Mouse (Mus musculus): ENCODE results near the gene Tmem200a. TPM values are rescaled to one million over a fixed set of nuclear protein-coding genes. Genes with fewer than 3 reads are reported as not detected.
"Not testable (repeated sequence)": the region's sequence is repeated elsewhere in the genome, so short reads cannot be mapped to it uniquely, and the experiment has no call there.

The Tmem200a gene
- polyA plus RNA-seq, 1 experiment = 8.9 TPM

GRCm38 (mm10) chr10:25910270-25910669 lies 168.6 kb downstream of the Tmem200a start:
- Histone ChIP-seq H3K4me3 (ENCODE audit: insufficient read depth, low read length) (no peak overlapping the region), H3K4me1 (ENCODE audit: control insufficient read depth, insufficient read depth, low read length) (no peaks in the 10 kb centered on the region), H3K27ac (ENCODE audit: insufficient read depth, low read length) (no peak overlapping the region)
- TF ChIP-seq CTCF (IDR thresholded peaks at IDR 0.05; ENCODE audit: extremely low read depth, insufficient read depth, low read length) (no peak), POLR2A (IDR thresholded peaks at IDR 0.05; ENCODE audit: extremely low read depth, insufficient read depth, low read length) (no peak)

- TF ChIP-seq CTCF (IDR thresholded peaks at IDR 0.05; ENCODE audit: extremely low read depth, insufficient read depth, low read length) (no peak), POLR2A (IDR thresholded peaks at IDR 0.05; ENCODE audit: extremely low read depth, insufficient read depth, low read length) (no peak)
- H3K27ac ChIP-seq (ENCODE audit: insufficient read depth, low read length) = no peak overlapping the region
- H3K4me3 ChIP-seq (ENCODE audit: insufficient read depth, low read length) = no peak overlapping the region
- no peaks in the 10 kb centered on the region for H3K4me1 ChIP-seq (ENCODE audit: control insufficient read depth, insufficient read depth, low read length)
Measured at GRCm38 (mm10) chr10:25908027-25909012, 170.5 kb downstream of the Tmem200a start.

- not testable (repeated sequence) for H3K27ac ChIP-seq (ENCODE audit: insufficient read depth, low read length); H3K4me1 ChIP-seq (ENCODE audit: control insufficient read depth, insufficient read depth, low read length); H3K4me3 ChIP-seq (ENCODE audit: insufficient read depth, low read length)
Measured at GRCm38 (mm10) chr10:25894126-25894525, 184.7 kb downstream of the Tmem200a start.

GRCm38 (mm10) chr10:25887225-25887624 lies 191.6 kb downstream of the Tmem200a start:
- Histone ChIP-seq H3K27ac (ENCODE audit: insufficient read depth, low read length) (no peak overlapping the region), H3K4me1 (ENCODE audit: control insufficient read depth, insufficient read depth, low read length) (no peaks in the 10 kb centered on the region), H3K4me3 (ENCODE audit: insufficient read depth, low read length) (no peak overlapping the region)
- no peak for TF ChIP-seq POLR2A (IDR thresholded peaks at IDR 0.05; ENCODE audit: extremely low read depth, insufficient read depth, low read length)
- no peak for TF ChIP-seq CTCF (IDR thresholded peaks at IDR 0.05; ENCODE audit: extremely low read depth, insufficient read depth, low read length)

GRCm38 (mm10) chr10:25884512-25884911 lies 194.3 kb downstream of the Tmem200a start:
- H3K4me3 ChIP-seq (ENCODE audit: insufficient read depth, low read length) = no peak overlapping the region
- no peak for TF ChIP-seq POLR2A (IDR thresholded peaks at IDR 0.05; ENCODE audit: extremely low read depth, insufficient read depth, low read length)
- TF ChIP-seq CTCF (IDR thresholded peaks at IDR 0.05; ENCODE audit: extremely low read depth, insufficient read depth, low read length) = no peak
- H3K27ac ChIP-seq (ENCODE audit: insufficient read depth, low read length) = no peak overlapping the region
- H3K4me1 ChIP-seq (ENCODE audit: control insufficient read depth, insufficient read depth, low read length) = no peaks in the 10 kb centered on the region

GRCm38 (mm10) chr10:25877731-25878130 lies 201.1 kb downstream of the Tmem200a start:
- TF ChIP-seq POLR2A (IDR thresholded peaks at IDR 0.05; ENCODE audit: extremely low read depth, insufficient read depth, low read length) = no peak
- TF ChIP-seq CTCF (IDR thresholded peaks at IDR 0.05; ENCODE audit: extremely low read depth, insufficient read depth, low read length) = no peak

GRCm38 (mm10) chr10:25876809-25877208 lies 202.0 kb downstream of the Tmem200a start:
- Histone ChIP-seq H3K4me3 (ENCODE audit: insufficient read depth, low read length) (no peak overlapping the region), H3K4me1 (ENCODE audit: control insufficient read depth, insufficient read depth, low read length) (no peaks in the 10 kb centered on the region), H3K27ac (ENCODE audit: insufficient read depth, low read length) (no peak overlapping the region)
- TF ChIP-seq CTCF (IDR thresholded peaks at IDR 0.05; ENCODE audit: extremely low read depth, insufficient read depth, low read length) (no peak), POLR2A (IDR thresholded peaks at IDR 0.05; ENCODE audit: extremely low read depth, insufficient read depth, low read length) (no peak)

More at GRCm38 (mm10) chr10:25877731-25878130, 201.1 kb downstream of the Tmem200a start:
- H3K4me3 ChIP-seq (ENCODE audit: insufficient read depth, low read length) = no peak overlapping the region
- no peaks in the 10 kb centered on the region for H3K4me1 ChIP-seq (ENCODE audit: control insufficient read depth, insufficient read depth, low read length)
- no peak overlapping the region for H3K27ac ChIP-seq (ENCODE audit: insufficient read depth, low read length)

- Histone ChIP-seq H3K4me3 (ENCODE audit: insufficient read depth, low read length) (no peak overlapping the region), H3K27ac (ENCODE audit: insufficient read depth, low read length) (no peak overlapping the region), H3K4me1 (ENCODE audit: control insufficient read depth, insufficient read depth, low read length) (no peaks in the 10 kb centered on the region)
- TF ChIP-seq CTCF (IDR thresholded peaks at IDR 0.05; ENCODE audit: extremely low read depth, insufficient read depth, low read length) (no peak), POLR2A (IDR thresholded peaks at IDR 0.05; ENCODE audit: extremely low read depth, insufficient read depth, low read length) (no peak)
Measured at GRCm38 (mm10) chr10:25868739-25869138, 210.1 kb downstream of the Tmem200a start.

Other genes starting within 250 kb of the Tmem200a start
- 0.33 and 0.51 TPM in 2 replicates for gene Gm9767, start 797 bp downstream of the Tmem200a start, polyA plus RNA-seq (2012; rRNA removed)
- gene Samd3, start 150.7 kb upstream of the Tmem200a start, polyA plus RNA-seq (2012; rRNA removed) = 1.8 and 2.3 TPM in 2 replicates